Mouse (Mus musculus): ENCODE measurements around the gene Paqr7. TPM values are rescaled to one million over a fixed set of nuclear protein-coding genes. Genes with fewer than 3 reads are reported as not detected.
"Not testable (repeated sequence)": the region's sequence is repeated elsewhere in the genome, so short reads cannot be mapped to it uniquely, and the experiment has no call there.

The Paqr7 gene
- total RNA-seq, 2 experiments from 2014 or later, result 44.2 to 51.7 TPM

DNA sequence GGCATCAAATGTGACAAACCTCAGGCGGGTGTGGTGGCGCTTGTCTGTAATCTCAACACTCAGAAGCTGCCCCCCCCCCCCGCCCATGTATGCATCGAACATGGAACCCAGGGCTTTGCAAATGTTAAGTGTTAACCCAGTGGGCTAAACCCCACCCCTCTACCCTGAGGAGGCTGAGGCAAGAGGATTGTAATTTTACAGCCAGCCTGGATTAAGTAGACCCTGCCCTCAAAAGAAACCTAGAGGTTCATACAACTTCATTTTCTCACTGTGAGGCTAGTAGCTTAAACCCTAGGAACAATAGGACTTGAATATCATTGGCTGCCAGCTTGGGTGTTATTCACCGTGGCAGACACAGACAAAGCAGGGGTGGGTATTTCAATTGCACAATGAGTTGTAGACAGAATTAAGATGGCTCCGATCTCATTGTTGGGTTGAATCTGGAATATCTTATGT is 27.1 kb upstream of the Paqr7 start:
- intact Hi-C loops (cut with DNase I), result no loop called here
- no peak for DNase-seq (ENCODE audit: extremely low spot score in 1 of 2, low spot score in 2 of 2)

GRCm38 (mm10) chr4:134469985-134470384 is 26.5 kb upstream of the Paqr7 start:
- no peak for DNase-seq (ENCODE audit: extremely low spot score in 1 of 2, low spot score in 2 of 2)
- intact Hi-C loops (cut with DNase I), result loop anchor here (2.0 kb wide), 1 partner anchor 73 kb away; the partner anchor contains the start of gene Pafah2

GRCm38 (mm10) chr4:134471469-134471868 is 25.0 kb upstream of the Paqr7 start:
- intact Hi-C loops (cut with DNase I), result loop anchor here (2.0 kb wide), 1 partner anchor 75 kb away; the partner anchor contains the start of gene Pafah2

DNA sequence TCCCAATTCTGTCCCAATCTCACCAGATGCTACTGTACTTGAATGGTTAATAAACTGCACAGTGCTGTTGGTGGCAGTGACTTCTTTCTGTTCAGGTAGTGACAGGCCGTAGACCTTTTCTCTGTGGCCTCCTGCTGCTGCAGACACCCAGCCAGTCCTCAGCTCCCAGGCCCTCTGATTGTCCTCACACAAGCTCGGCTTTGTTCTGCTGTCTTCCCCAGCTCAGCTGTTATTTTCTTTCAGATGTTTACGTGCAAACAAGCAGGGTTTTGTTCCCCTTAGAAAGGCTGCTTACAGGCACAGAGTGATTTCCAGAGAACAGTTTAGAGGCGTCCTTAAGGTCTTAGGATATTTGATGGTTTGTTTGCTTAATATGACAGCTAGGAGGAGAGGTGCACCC is 22.7 kb upstream of the Paqr7 start:
- DNase-seq (ENCODE audit: extremely low spot score in 1 of 2, low spot score in 2 of 2), result no peak
- intact Hi-C loops (cut with DNase I), result no loop called here

More at GRCm38 (mm10) chr4:134471469-134471868, 25.0 kb upstream of the Paqr7 start:
- no peak for DNase-seq (ENCODE audit: extremely low spot score in 1 of 2, low spot score in 2 of 2)

GRCm38 (mm10) chr4:134474240-134474639 is 22.3 kb upstream of the Paqr7 start:
- no peak for DNase-seq (ENCODE audit: extremely low spot score in 1 of 2, low spot score in 2 of 2)
- intact Hi-C loops (cut with DNase I), result no loop called here

DNA sequence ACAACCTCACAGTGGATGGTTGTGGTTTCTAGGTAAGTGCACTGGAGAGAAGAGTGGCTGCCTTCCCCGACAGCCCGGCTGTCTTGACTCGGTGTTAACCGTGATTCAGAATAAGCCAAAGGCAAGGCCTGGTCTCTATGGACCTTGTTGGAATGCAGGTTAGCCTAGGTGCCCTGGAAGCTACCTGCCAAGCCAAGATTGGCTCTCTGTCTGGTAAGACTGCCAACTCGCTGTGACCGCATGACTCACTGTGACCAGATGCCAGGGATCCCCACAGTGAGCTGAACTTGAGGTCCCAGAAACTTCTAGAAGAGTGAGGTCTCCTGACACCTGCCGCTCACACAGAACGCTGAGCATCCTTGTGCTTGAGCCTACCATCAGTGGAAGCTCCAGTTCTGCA is 19.6 kb upstream of the Paqr7 start:
- no peak for DNase-seq (ENCODE audit: extremely low spot score in 1 of 2, low spot score in 2 of 2)
- intact Hi-C loops (cut with DNase I), result no loop called here

- DNase-seq (ENCODE audit: extremely low spot score in 1 of 2, low spot score in 2 of 2), result peak; percentile 88 to 91
- intact Hi-C loops (cut with DNase I), result loop anchor here (2.0 kb wide), 1 partner anchor 81 kb away; the partner anchor contains the start of gene Pafah2
Measured at GRCm38 (mm10) chr4:134478031-134478430, 18.5 kb upstream of the Paqr7 start.

DNA sequence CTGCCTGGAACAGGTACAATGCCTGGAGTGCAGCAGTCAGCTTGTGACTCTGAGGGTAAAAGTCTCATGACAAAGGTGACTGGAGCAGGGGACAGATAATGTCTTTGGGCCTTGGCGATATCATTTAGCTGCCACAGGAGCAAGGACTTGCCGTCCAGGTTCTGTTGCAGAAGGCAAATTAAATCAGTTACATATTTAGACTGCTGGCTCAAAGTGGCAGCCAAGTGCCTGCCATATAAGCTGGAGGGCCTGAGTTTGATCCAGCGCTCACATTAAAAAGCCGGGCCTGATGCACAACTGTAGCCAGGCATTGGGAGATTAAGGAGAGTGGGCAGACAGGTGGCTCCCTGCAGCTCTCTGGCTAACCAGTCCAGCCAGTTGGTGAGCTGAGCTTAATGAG is 16.7 kb upstream of the Paqr7 start:
- intact Hi-C loops (cut with DNase I), result loop anchor here (2.0 kb wide), 1 partner anchor 83 kb away; the partner anchor contains the start of gene Pafah2
- no peak for DNase-seq (ENCODE audit: extremely low spot score in 1 of 2, low spot score in 2 of 2)

- DNase-seq (ENCODE audit: extremely low spot score in 1 of 2, low spot score in 2 of 2), result peak in 1 of 2 experiments; percentile 80
- intact Hi-C loops (cut with DNase I), result no loop called here
Measured at GRCm38 (mm10) chr4:134480864-134481263, 15.6 kb upstream of the Paqr7 start.

DNA sequence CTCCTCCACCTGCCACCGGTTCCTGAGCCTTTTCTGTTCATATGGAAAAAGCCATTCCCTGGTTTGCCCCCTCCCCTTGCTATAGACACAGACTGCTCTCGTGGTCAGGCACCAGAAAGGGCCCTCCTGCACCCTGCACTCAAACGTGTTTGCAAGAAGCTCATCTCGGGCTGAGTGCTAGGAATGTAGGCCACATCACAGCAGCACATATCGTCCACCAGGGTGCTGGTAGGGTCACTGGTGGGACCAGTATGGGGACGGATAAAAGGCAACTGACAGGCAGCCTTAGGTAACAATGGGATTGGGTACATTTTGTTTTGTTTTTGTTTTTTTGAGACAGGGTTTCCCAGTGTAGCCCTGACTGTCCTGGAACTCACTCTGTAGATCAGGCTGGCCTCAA is 15.2 kb upstream of the Paqr7 start:
- DNase-seq (ENCODE audit: extremely low spot score in 1 of 2, low spot score in 2 of 2), result no peak
- intact Hi-C loops (cut with DNase I), result no loop called here

GRCm38 (mm10) chr4:134482442-134482841 is 14.1 kb upstream of the Paqr7 start:
- intact Hi-C loops (cut with DNase I), result no loop called here

GRCm38 (mm10) chr4:134483078-134483688 is 13.3 kb upstream of the Paqr7 start:
- no peak for DNase-seq (ENCODE audit: extremely low spot score in 1 of 2, low spot score in 2 of 2)
- intact Hi-C loops (cut with DNase I), result no loop called here

More at GRCm38 (mm10) chr4:134482442-134482841, 14.1 kb upstream of the Paqr7 start:
- peak in 1 of 2 experiments; percentile 19 for DNase-seq (ENCODE audit: extremely low spot score in 1 of 2, low spot score in 2 of 2)

GRCm38 (mm10) chr4:134483696-134484095 is 12.8 kb upstream of the Paqr7 start:
- DNase-seq (ENCODE audit: extremely low spot score in 1 of 2, low spot score in 2 of 2), result peak in 1 of 2 experiments; percentile 41
- intact Hi-C loops (cut with DNase I), result no loop called here

DNA sequence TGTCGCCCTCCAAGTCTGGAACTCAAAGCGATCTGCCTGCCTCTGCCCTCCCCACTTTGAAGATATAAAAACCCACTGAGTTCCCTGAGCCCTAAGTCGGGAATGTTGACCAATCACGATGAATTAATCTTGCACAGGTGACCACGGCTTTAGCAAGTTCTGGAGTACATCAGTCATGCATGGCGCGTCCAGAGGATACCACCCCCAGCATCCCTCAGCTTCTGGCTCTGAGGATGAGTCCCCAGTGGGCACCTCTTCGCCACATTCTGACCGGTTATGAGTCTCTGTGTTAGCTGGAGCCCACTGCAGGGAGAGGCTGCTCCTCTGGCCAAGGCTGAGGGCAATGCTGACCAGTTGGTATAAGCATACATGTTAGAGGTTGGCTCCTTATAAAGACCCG is 12.3 kb upstream of the Paqr7 start:
- intact Hi-C loops (cut with DNase I), result no loop called here

DNA sequence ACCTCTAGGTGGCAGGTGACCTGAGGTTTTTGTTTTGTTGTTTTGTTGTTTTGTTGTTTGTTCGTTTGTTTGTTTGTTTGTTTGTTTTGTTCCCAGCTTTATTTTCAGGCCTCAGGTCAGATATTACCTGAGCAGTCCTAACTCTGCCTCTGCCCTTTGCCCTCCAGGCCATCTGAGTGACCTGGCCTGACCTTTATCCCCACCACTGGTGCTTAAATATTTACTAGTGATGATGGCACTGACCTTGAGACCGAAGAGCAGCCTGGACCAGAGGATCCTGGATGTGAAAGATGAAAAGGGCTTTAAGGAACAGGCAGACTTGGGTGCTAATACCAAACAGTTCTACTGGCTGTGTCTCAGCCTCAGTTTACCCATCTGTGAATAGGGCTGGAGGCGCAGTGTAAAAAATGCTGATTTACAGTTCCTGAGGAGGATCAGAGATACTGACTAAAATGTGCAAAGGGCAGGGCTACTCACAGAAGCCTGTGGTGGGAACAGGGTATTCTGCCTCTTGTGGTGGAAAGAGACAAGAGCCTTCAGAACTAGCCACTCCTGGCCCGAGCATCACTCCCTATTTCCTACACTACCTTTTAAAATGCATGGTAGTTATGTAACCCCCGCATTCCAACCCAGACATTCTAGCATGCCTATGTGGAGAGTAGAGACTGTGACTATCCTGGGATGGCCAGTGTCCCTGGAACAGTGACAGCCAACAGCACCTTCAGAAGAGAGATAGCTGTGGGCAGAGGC is 11.2 kb upstream of the Paqr7 start:
- intact Hi-C loops (cut with DNase I), result no loop called here
- no peak for DNase-seq (ENCODE audit: extremely low spot score in 1 of 2, low spot score in 2 of 2)

More for the DNA sequence above, 12.3 kb upstream of the Paqr7 start:
- no peak for DNase-seq (ENCODE audit: extremely low spot score in 1 of 2, low spot score in 2 of 2)

DNA sequence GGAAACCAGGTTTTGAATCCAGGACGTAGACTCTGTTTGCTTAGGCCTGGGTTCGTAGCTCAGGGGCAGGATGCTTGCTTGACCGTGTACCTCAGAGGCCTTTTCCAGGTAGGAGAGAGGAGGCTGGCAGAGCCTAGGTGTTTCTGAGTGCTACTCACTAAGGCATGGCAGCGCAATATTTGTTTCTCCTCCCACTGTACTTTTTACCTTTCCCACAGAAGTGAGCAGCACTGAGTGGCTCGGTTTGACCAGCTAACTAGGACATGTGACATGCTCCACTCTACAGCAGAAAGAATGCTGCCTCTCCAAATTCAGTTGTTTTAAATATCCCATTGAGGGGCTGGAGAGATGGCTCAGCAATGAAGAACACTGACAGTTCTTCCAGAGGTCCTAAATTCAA is 8.3 kb upstream of the Paqr7 start:
- intact Hi-C loops (cut with DNase I), result no loop called here
- no peak for DNase-seq (ENCODE audit: extremely low spot score in 1 of 2, low spot score in 2 of 2)

DNA sequence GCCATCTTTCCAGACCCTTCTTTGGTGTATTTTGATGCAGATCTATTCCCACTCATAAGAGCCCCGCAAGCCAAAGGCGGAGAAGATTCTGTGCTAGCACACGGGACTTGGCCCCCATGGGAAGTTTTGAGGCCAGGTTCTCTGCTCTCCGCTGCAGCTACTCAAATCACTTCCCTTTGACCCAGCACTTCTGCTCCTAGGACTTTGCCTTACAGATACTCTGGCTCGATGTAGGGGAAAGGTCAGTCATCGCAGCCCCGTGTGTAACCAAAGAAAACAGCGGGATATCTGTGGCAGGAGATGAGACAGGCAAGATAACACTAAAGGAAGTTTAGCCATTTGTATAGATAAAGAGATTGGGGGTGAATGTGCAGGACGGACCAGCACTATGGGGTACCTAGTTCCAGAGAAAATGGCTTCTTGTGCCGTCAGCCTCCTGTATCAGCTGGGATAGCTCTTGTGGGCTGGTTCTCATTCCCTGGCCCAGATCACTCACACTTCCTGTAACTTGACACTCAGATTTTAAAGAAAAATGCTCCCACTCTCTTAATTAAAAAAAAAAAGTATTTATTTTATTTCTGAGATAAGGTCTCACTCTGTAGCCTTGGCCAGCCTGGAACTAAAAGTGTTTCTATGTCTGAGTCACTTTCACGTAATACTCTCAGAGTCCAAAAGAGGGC is 6.4 kb upstream of the Paqr7 start:
- intact Hi-C loops (cut with DNase I), result no loop called here
- no peak for DNase-seq (ENCODE audit: extremely low spot score in 1 of 2, low spot score in 2 of 2)

GRCm38 (mm10) chr4:134491716-134492115 is 4.8 kb upstream of the Paqr7 start:
- peak in 1 of 2 experiments; percentile 83 for DNase-seq (ENCODE audit: extremely low spot score in 1 of 2, low spot score in 2 of 2)
- intact Hi-C loops (cut with DNase I), result no loop called here

DNA sequence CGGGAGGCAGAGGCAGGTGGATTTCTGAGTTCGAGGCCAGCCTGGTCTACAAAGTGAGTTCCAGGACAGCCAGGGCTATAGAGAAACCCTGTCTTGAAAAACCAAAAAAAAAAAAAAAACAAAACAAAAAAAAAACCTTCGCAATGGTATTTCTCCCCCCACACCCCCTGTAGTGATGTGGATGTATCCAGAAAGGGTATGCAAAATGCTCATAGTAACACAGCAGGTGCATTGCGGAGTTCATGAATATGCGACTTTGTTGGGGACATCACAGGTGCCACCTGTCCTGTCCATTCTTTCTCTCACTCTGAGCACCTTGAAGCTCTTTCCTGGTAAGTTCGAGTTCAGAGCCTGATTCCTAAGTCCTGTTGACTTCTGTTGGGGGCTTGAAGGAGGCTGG is 2.3 kb upstream of the Paqr7 start:
- intact Hi-C loops (cut with DNase I); DNase-seq (ENCODE audit: extremely low spot score in 1 of 2, low spot score in 2 of 2): not testable (repeated sequence)
